Mouse (Mus musculus) left cerebral cortex, postnatal 10 days (tissue): ENCODE measurements around the gene Sugp2. TPM values are rescaled to one million over a fixed set of nuclear protein-coding genes. Genes with fewer than 3 reads are reported as not detected.

ENCODE experiments used
- DNase-seq, 2 experiments: peaks; one replicate each; pipeline ENCODE4 v3.0.0; 2021 to 2022; ENCODE audit warnings: low spot score in 2 of 2, mixed read lengths in 1 of 2; ENCODE audit errors: extremely low spot score in 1 of 2
- intact Hi-C: fragments of 180-260 bp; cut with DNase I; formaldehyde crosslinking; loops from one replicate; pipeline ENCODE4 v1.15.1; 2025
- total RNA-seq, 2 experiments: library from RNA; stranded (reverse); gene quantifications; 2 replicates each; pipeline ENCODE4 v1.2.3; 2021

Gene Sugp2
- total RNA-seq, 2 experiments from 2014 or later: 134 to 140 TPM

DNA sequence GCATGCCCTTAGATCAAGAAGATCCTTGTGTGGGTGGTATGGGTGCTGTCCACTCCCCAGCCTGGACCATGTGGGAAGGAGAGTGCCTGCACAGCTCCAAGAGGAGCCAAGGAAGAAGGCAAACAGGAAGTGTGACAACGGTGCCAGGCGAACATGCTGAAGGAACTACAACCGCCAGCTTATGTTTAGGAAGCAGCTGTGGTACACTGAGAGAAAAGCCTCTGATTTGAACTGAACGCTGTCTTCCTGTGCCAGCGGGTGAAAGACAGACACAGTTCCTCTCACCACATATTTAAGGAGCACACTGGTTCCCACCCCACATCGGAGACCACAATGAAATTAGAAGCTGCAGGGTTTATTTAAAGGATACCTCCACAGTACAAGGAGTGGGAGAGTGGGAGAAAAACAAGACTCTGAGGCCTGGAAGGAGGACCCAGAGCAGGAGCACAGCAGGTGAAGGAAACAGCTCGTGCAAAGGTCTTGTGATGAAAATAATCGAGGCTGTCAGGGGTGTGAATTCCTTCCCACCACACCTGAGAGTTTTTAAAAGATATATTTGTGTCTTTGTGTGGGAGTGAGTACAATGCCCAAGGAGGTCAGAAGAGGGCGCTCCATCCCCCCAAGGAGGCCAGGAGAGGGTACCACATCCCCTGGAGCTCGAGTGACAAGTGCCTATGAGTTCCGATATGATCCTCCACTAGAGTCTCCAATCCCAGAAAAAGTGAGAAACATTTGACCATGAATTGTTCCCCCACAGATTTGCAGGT lies 35.0 kb downstream of the Sugp2 start:
- DNase-seq: peak; percentile 36 to 57
- intact Hi-C loops: no loop called here

DNA sequence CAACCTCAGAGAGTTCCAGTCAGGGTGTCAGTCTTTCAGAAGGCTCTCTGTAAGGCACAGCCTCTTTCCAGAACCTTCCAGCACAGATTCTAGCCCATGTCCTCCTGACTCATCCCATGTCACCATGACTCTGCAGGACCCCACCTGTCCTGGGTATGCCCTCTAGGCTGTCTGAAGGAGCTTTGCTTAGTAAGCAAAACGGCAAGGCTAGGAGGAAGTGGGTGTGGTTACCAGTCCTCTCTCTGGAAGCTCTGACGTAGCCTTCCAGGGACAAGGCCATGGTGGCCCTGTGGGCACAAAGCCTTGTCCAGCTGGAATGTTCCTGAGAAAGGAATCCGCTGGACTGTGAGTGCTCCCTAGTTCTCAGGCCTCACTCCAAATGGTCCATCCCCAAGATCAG lies 38.9 kb downstream of the Sugp2 start:
- intact Hi-C loops: no loop called here
- DNase-seq: no peak

DNA sequence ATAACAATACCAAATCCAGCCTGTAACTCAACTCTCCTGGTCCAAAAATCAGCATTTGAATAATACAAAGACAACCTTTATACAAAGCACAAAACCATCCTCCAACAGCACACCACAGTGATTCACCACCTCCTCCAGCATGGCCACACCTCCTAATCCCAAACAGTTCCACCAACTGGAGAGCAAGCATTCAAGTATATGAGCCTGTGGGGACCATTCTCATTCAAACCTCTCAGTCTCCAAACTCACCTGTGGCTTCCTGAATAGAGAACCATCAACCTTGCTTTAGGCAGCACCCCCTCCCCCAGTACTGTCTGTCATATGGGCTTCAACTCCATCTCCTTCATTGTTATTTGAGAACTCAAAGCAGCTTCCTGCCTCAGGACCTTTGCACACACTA lies 40.3 kb downstream of the Sugp2 start:
- intact Hi-C loops: no loop called here

DNA sequence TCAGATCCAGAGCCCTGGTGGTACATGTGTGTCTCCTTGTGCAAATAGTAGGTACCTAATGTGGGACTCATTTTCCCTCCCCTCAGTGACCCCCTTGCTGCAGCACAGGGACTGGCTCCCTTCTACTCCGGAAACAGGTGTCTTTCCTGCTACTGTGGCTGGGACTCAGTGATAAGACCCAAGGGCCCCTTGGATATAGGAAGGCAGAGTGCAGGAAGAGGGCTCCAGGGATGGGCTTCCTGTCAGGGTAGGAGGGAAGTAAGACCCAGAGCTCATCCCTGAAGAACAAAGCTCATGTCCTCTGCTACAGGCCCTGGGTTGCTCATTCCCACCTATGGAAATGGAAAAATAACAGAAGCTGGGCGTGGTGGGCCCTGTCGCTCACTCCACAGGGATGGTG lies 42.5 kb downstream of the Sugp2 start:
- intact Hi-C loops: no loop called here
- no peak for DNase-seq

More for the DNA sequence above, 40.3 kb downstream of the Sugp2 start:
- DNase-seq: no peak

DNA sequence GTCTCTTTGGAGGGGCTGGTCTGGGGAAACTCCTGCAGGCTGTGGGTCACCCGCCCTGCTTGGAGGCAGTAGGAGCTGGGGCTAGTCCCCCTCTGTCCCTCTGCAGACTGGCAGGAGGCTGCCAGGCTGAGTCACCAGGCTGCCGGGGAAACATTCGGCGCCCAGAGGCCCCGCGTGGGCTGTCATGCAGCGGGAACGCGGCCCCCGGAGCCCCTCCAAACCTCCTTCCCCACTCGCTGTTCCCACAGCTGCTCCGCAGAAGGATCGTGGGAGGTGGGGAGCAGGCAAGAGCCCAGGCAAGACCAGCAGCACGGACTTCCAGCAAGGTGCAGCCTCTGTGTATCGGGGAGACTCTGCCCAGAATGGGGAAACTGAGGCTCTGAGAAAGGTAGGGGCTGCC lies 44.1 kb downstream of the Sugp2 start:
- intact Hi-C loops: no loop called here
- DNase-seq: no peak

DNA sequence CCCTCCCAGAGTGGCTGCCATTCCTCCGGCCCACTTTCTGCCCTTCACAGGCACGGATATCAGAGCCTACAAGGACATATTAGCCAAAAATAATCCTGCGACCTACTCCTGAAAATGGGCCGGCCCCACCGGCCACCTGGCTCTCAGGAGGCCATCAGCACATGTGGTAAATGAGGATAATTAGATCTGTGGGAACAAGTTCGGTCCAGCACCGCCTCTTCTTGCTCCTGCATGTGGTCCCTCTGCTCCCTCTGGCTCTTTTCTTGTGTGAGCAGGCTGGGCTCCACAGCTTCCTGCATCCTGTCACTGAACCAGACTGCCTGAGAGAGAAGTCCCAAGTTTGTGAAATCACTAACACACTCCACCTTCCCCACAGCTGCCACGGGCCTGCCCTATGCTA lies 45.2 kb downstream of the Sugp2 start:
- DNase-seq: no peak
- intact Hi-C loops: no loop called here

DNA sequence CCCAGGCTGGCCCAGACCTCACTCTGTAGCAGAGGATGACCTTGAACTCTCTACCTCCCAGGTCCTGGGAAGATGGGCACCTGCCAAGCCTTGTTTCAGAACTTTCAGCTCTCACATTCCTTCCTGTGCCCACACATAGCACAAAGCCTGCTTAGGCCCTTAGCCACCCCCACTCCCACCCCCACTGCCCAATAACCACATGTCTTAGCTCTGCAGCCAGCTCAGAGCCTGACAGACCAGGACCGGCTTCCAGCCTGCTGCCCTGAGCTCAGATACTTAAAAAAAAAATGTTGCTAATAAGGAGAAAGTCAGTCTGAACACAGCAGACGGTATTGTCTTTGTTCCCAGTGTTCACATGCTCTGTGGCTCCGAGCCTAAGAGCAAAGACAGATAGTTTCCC lies 47.0 kb downstream of the Sugp2 start:
- DNase-seq: no peak
- intact Hi-C loops: no loop called here

DNA sequence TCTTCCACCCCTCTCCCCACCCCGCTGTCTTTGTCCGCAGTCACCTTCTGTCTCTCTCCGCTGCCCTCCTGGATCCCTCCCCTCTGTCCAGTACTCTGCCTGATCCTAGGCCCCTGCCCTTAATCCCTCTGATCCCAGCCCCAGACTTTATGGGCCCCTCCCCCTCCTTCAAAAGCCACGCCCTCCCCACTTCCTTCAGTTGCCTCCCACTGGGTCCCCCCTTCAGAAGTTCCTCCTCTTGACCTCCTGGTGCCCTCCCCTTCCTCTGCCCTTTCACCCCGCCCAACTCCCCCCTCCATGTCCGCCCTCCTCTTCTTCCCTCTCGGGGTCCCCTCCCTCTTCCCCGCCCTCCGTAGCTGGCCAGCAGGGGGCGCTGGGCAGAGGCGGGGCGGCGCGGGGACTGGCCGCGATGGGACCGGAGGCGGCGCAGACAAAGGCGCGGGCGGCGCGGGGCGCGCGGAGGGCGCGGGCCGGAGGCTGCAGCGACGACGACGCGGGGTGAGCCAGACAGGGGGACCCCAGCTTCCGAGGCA lies 48.6 kb downstream of the Sugp2 start, which contains the start of gene Homer3:
Gene Homer3 (plus strand): TSS at position 225 of the 533 bp plus-strand sequence.
- intact Hi-C loops: no loop called here

DNA sequence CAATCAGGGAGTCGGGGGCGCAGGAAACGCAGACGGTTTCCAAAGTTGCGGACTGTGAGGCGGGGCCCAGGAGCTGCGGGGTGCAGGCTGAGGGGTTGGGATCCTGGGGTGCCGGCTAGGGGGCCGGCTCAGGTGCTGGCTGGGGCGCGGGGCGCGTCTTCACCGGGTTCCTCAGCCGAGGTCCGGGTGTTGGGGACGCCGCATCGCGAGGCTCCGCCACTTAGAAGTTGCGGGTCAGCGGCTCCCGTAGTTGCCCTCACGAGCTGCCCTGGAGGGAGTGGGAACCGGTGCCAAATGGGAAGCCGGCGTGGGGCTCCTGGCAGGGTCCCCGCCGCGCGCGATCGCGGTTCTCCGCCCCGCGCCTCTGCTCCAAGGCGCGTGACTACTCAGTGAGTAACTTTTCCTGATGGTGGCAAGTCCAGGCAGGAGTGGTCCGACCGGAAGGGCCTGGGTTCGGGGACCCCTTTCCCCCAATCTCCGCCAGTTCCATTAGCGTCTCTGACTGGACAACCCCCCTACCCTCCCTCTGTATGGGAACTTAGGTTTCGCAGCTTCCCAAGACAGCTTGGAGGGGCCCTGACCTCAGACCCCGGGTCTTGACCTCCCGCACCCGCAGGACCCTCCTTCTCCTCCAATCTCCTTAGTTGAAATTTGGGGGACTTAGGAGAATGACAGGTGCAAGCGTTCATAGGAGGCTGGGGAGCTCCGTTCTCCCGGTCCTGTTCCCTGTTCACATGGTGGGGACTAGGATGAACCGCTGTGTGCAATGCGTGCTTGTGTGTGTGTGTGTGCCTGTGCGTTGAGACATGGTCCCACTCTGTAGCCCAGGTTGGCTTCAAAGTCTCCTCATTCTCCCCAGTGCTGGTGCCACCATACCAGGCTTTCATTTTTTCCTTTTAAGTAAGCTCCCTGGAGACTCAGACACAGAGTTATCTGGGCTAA lies 49.4 kb downstream of the Sugp2 start:
- intact Hi-C loops: no loop called here
- DNase-seq: peak in 1 of 2 experiments; percentile 53

More for the DNA sequence above, 48.6 kb downstream of the Sugp2 start, which contains the start of gene Homer3:
- peak; percentile 68 to 95 for DNase-seq

DNA sequence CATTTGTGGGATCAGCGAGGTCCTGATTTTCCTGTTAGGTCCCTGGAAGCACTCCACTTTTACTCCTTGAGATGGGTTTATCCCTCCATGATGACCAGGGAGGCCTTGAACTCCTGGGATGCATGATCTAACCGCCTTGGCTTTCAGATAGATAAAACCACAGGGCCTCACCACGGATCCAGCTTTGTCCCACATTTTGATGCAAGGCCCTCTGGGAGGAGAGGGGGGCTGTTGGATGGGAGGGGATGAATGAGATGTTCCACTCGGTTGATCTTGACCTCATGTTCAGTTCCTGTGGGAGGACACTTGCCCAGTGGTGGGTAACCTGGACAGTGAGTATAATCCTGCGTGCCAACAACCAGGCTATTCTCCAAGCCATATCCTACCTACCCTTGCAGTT lies 50.4 kb downstream of the Sugp2 start:
- DNase-seq: no peak
- intact Hi-C loops: no loop called here

DNA sequence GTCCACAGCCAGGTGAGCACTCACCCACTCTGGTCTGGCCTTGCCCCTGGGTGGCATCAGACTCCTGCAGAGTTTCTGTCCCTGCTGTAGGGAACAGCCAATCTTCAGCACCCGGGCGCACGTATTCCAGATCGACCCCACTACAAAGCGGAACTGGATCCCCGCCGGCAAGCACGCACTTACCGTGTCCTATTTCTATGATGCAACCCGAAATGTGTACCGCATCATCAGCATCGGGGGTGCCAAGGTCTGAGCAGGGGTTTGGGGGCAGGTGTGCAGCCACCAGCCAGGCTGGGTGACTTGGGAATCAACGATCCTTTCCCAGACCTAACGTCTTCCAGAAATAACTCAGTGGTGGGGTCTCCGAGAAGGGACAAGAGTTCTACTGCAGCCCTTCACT lies 51.3 kb downstream of the Sugp2 start:
- intact Hi-C loops: no loop called here
- DNase-seq: no peak

DNA sequence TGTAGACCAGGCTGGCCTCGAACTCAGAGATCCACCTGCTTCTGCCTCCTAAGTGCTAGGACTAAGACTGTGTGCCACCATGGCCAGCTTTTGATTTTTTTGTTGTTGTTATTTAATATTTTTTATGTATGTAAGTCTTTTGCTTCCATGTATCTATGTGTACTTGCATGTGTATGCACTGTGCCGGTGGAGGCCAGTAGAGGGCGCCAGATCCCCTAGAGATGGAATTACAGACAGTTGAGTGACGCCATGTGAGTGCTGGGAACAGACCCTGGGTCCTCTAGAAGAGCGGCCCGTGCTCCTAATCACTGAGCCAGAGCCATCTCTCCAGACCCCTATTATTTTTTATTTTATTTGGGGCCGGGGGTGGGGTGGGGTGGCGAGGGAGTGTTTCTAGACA lies 52.7 kb downstream of the Sugp2 start:
- no peak for DNase-seq
- intact Hi-C loops: no loop called here

DNA sequence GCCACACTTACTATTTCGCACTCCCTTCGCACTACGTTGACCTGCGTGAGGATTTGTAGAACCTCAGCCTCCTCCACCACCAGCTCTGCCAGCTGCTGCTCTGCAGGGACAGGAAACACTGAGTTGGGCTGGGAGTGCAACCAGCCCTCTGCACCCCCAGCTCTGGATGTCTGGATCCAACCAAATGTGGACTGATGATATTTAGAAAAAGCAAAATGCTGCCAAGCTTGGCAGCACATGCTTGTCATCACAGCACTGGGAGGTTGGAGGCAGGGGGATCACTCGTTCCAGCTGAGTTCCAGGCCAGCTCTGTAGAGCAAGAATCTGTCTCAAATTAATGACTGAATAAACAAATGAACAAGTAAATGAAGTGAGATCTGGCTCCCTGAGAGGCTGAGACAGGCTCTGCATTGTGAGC lies 60.0 kb downstream of the Sugp2 start:
- no peak for DNase-seq
- intact Hi-C loops: no loop called here

DNA sequence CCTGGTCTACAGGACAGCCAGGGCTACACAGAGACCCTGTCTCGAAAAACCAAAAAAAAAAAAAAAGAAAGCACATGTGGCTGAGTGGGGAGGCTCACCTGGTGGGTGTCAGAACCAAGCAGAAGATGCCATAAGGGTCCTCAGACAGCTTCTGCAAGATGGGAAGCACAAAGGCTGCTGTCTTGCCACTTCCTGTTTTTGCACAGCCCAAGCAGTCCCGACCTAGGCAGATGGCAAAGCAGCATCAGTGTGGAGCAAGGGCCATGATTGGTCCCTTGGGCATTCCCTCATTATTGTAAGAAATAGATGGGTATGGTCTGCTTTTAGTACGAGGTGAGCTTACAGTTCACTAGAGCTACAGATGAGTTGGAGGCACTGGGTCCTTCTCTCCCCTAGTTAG lies 66.9 kb downstream of the Sugp2 start:
- no peak for DNase-seq
- intact Hi-C loops: no loop called here

DNA sequence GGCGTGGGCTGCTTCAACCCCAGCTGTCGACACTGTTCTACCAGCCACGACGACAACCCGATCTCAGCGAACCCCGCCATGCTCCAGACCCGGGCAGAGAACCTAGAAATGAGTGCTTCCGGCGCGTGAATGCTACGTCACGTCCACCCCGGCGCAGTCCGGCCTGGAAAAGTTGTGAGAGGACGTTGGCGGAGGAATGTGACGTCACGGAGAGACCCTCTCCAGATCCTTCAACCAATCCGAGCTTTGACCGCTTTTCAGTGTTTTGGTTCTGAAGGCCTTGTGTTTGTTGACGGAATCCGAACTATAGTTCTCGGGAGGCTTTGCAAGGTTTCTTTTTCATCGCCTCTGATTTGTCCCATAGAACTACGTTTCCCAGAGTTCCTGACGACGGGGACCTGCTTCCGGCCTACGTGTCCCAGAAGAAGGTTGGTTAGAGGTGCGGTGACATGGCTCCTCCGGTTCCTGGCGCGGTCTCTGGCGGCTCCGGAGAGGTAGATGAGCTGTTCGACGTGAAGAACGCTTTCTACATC lies 68.4 kb downstream of the Sugp2 start, which contains the start of the genes Ddx49 and Cope:
Gene Ddx49 (minus strand): TSS at position 132 of the 533 bp plus-strand sequence.
Gene Cope (plus strand): TSS at position 161 of the 533 bp plus-strand sequence.
- intact Hi-C loops: no loop called here
- DNase-seq: peak; percentile 95

DNA sequence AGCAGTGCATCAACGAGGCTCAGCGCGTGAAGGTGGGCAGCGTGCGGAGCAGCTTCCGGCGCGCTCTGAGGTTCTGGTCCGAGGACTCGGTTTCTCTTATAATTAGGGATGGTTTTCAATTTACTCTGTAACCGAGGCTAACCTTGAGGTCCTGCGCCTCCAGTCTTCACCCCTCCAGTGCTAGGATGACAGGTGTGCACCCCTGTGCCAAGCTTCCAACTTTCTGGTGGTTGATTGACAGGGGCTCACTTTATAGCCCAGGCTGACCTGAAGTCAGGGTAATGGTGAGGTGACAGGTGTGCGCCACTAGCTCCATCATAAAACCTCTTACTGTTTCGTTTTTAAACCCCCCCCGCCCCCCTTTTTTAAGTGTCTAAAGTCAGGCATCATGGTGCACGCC lies 68.9 kb downstream of the Sugp2 start:
- DNase-seq: no peak
- intact Hi-C loops: no loop called here

DNA sequence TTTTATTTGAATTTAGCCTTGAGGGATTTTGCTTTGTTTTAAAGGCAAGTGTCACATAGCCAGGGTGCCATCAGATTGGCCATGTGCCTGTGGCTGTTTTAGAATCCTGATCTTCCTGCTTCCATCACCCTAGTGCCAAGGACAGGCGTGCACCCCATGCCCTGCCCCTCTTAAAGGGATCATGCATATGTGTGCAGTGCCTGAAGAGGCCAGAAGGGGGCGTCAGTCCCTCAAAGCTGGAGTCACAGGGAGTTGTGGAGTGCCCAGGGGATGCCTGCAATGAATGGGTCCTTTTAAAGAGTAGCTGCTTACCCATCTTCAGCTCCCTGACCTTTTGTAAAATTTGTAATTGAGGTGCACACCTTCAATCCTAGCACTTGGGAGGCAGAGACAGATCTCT lies 75.3 kb downstream of the Sugp2 start:
- no peak for DNase-seq
- intact Hi-C loops: no loop called here

DNA sequence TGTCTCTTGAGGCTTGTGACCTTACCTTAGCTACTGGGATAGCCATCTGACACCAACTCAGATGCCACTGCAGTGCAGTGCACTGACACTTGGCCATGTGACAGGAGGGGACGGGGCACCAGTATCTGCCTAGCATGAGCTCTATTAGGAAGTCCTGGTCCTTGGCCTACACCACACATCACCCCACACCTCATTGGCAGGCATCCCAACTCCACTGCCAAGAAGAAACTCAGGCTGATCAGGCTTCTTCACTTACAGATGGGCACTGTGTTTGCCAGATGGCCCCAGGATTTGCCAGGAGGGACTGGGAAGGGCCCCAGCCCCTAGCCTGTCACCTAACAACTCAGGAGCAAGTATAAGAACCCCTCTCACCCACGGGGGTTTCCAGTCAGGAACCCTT lies 79.4 kb downstream of the Sugp2 start:
- intact Hi-C loops: no loop called here

More for the DNA sequence above, 79.4 kb downstream of the Sugp2 start:
- DNase-seq: no peak
